Mouse (Mus musculus) ES-CJ7 (cell line): ENCODE measurements at regions not wholly inside any gene's neighbourhood (a gene's known extent, or its start where the extent isn't known, plus 50 kb on each side); places are given as distances from the start of the nearest gene placed in this dataset.

Experiments
- DNase-seq: peaks from one replicate; pipeline ENCODE4 v3.0.0; 2011; ENCODE audit warnings: low read depth, low spot score

DNA sequence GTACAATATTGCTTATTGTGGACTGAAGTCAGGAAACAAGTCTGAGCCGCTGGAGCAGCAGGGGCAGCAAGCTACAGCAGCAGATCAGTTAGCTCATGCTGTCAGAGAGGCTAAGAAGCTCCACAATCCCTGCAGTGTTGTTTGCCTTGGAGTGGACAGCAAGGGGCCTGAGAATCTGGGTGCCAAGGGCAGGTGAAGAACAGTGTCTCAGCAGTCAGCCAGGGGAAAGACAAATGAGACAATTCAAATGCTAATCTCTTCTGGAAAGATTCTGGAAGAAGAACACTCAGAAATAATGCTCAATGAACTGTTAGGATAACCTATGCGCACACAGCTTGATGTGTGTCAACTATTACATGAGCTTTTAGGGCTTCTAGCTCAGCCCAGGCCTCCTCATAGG lies 315.5 kb upstream of the Nrp1 start:
- DNase-seq = peak; percentile 95

DNA sequence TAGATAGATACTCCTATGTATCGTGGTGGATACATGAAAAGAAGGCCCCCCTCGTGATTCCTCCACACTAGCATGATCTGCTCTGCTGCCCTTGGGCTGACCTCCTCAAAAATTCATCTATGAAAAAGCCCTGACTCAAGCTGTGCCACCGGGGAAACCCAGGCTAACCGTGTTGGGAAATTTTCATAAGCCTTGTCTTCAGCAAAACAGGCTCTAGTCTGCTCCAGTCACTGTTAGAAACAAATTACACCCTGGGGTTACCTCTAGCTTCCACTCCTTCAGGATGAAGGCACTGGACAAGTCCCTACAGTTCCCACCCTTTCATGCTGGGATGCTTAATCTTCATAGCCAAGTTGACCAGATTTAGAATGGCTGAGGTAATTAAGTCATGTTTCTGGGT lies 315.0 kb upstream of the Nrp1 start:
- DNase-seq = no peak

DNA sequence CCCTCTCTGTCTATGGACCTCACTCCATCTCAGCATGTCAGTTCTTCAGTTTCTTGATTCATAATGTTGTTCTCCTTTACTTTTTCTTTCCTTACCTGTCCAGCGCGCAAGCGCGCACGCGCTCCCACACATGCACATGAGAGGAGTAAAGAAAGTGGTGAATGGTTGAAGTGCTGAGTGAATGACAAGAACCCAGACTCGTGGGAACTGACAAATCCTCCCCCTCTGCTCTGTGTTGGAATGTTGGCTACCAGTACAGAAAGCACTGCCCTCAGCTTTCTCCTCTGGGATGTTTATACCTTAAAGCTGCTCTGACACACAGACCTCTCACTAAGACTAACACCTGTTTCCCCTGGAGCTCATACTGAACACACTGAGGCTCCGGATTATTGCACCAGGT lies 302.2 kb upstream of the Nrp1 start:
- no peak for DNase-seq

DNA sequence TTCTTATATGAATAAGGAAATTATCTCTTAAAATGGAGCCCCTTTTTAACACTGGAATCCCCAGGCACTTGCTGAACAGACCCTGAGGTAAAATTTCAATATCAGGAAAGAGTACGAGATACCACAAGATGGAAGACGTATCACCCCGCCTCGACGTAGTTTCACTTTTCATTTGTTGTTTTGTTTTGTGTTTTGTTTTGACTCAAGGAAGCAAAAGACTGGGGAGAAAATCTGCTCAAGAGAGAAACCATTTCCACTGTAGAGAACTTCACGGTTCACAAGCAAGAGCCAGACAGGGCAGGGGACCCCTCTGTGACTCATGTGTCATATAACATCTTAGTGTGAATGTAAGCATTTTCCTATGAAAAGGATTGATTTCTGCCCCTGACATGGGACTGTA lies 300.6 kb upstream of the Nrp1 start:
- no peak for DNase-seq

DNA sequence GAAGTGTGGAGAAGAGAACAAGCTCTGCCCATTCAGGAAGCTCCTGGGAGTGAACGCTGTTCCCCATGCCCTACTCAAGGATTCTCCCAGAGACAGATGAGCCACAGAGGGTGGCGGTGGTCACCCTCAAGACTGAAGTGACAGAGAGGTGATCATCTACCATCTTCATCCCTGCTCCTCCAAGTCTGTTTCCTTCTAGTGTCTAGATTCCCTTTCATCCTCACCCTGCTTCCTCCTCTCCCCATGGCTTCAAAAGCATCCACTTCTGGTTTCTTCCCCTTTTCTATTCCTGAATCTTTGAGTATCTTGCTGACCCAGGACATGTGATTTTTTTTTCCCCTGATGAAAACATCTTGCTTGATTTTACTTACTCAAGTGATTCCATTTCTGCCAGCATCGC lies 298.6 kb upstream of the Nrp1 start:
- DNase-seq = no peak

DNA sequence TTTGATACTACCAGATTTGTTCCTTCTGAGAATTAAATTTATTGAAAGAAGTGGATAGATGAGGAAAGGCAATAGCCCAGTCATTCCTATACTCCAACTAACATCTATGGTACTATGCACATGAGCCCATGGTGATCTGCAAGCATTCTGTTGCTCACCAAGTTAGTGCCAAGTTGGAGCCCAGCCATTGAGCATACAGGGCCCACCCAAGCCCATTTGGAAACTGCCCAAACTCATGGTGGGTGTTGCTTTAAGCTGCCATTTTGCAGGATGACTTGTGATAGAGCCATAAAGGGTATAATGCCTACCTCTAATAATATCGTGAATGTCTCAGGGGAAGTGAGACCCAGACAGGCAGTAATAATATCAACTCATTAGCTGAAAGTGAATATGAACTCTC lies 294.2 kb upstream of the Nrp1 start:
- no peak for DNase-seq

DNA sequence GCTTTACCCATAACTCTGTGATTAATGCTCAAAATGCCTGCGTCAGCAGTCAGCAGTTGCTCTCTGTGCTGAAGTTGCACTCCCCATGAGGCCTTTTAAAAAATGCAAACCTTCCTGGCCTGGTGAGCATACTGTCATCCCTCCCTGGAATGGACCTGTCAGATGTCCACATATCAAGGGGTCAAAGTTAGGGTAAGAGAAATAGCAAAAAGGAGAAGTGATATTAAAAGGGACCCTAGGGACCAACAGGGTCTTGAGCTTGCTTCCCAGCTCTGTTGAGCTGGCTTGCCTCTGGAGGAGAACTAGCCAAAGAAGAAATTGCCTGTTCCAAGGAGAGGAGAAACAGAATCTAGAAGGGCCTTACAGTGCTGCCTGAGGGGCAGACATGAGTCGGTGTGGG lies 293.3 kb upstream of the Nrp1 start:
- no peak for DNase-seq

DNA sequence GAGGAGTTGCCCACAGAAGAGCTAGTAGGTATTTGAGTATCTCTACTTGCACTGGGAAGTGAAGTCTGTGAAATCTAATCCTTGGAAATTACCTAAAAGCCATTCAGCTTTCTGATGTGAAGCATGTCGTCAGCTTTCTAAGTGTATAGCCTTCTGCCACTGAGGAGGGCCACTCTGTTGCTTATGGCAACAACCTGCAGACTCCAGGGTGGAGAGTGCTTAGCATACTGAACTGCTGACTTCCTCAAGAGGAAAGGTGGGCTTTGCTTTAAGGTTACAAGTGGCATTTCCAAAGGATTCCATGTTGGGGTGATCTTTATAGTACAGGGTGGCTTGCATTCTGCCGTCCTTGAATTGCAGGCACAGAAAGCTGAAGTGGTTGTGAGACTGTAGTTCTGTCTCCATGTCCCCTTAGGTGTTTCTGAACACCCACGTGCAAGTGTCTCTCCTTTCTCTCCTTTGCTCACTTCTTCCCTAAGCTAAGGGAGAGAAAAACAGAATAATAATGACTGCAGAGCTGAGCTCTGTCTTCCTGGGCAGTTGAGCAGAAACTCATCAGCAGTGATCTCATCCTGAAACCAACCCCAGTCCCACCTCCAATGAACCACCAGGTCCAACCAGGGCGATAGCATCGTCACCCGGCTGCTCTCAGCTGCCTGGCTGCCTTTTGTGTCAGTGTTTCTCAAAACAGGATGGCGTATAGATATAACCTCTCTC lies 292.3 kb upstream of the Nrp1 start:
- no peak for DNase-seq

DNA sequence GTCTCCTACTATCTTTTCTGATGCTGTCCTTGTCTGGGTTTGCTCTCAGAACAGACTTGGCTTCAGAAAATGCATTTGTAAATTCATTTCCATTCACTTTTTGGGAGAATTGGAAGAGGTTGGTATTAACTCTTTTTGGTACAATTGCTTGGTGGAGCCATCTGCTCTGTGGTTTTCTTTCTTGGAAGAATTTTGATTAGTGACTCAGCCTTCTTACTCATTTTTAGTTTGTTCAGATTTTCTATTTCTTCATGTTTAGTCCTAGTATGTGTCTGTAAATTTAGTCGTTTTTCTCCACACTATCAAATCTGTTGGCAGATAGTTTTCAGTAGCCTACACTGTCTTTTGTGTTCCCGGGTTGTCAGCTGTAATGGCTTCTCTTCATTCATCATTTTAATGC lies 288.7 kb upstream of the Nrp1 start:
- no peak for DNase-seq

DNA sequence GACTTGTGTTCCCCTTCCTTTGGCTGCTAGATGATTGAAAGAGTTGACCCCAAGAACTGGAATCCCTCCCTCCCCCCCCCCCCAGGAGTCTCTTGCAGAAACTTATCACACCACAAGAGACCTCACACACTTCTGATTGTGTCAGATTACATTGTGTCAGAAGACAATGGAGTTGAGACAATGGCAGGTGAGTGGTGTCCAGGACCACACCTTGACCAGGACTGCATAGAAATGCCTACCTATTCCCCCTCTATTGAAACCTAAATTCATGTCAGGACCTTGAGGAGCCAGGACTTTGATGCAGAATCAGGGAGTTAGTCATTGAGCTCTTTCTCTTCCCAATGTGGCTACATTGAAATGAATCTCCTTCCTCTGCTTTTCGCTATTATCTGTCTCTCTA lies 282.8 kb upstream of the Nrp1 start:
- DNase-seq = peak; percentile 62

DNA sequence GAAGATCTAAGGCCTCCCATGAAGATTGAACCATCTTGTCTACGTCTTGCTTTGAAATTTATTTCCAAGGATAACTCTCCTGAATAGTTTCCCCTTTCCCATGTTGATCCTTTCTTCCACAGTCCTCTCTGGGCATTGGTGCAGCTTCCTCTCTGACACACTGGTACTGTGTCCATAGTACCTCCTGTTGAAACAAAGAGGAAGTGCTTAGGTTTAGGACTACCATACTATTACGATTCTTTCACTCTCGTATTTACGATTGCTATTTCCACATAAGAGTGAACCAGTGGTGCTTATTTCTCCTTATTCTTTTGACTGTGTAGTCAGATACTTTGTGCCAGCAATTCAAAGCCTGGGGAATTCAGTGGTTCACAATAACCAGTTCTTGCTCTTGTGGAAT lies 282.2 kb upstream of the Nrp1 start:
- DNase-seq = no peak

DNA sequence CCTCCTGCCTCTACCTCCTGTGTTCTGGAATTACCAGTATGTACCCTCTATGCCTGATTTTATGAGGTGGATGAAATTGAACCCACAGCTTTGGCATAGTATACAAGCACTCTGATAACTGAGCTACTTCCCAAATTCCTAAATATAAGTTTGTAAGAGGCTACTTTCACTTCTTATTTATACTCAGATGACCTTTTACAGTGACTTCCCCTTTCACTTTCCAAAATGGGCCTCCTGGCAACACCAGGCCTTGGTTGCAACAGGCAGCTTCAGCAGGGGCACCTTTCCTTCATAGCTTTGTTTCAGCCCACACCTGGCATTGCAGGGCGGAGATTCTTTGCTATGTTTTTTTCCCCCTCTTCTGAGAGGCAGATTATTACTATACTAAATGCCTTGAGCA lies 279.7 kb upstream of the Nrp1 start:
- DNase-seq = no peak

DNA sequence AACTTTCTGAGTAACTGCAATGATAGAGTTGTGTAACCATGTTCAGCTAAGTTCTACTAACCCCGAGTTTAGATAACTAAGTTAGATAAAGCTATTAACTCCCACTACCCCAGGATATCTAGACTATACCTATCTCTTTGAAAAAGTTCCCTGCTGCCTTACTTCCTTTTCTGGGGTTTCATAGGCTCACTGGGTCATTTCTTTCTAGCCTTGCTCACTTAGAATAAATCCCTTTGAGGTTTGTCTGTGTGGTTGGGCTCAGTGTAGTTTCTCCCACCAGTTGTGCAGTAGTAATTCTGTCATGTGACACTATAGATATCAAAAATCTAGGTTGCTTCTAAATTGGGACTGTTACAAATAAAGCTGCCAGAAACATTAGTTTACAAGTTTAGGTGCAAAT lies 272.6 kb upstream of the Nrp1 start:
- no peak for DNase-seq

DNA sequence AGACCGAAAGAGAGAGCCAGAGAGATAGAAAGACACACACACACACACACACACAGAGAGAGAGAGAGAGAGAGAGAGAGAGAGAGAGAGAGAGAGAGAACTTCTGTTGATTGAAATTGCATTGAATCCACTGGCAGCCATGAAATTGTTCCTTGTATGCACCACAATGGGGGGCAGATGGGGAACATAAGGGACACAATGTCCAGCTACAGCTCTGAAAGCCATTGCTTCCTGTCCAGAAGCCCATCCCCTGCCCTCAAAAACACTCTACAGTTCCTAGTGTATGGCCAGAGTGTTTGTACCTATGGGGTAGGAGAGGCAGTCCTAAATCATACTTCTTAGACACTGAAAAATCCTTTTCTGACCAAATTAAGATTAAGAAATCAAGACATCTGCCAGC lies 270.9 kb upstream of the Nrp1 start:
- no peak for DNase-seq

DNA sequence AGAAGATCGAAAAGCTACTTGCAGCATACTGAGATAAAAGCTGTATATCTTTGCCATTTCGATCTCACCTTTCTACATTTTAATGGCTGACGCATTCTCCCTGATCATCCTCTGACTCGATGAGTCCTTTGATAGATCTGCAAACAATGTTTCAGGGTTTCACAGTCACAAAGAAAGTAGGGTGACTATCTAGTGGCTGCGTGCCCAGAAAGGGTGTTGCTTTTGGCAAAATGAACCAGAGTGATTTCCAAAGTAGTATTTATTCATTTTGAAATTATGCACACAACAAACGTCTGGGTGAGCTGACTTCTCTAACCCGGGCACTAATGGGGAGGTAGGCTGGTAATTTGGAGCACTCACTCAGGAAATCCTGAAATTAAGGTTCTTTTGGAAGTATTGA lies 265.6 kb upstream of the Nrp1 start:
- DNase-seq = no peak

DNA sequence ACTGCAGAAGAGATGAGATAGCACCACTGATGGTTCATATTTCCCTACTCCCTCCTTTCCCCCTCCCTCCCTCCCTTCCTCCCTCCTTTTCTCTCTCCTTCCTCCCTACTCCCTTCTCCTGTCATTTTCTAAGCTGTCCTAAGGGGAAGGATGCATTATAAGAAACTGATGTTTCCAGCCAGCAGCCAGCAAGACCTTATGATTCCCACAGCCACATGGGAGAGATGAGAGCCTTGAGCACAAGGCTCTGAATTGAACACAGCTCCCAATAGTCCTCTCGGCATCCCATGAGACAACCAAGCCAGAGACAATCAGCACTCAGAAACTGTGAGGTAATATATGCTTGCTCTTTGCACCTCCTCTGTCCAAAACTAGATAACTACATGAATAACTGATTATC lies 263.0 kb upstream of the Nrp1 start:
- DNase-seq = no peak

DNA sequence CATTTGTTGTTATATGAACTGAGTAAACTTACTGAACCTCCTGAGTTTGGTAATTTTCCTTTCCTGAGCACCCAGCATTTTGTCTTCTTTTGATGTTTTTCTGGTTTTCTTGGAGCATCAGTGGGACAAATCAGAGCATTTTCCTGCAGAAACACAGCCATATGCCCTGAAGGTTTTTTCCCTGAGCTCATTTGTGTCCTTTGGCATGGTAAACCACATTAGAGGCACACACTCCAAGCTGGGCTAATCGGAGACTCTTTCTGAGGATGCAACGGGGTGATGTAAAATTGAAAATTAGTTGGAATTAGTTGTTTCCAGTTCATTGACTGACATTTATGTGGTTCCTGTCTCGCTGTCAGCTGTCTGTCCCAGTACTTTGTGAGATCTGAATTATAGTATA lies 260.8 kb upstream of the Nrp1 start:
- no peak for DNase-seq

DNA sequence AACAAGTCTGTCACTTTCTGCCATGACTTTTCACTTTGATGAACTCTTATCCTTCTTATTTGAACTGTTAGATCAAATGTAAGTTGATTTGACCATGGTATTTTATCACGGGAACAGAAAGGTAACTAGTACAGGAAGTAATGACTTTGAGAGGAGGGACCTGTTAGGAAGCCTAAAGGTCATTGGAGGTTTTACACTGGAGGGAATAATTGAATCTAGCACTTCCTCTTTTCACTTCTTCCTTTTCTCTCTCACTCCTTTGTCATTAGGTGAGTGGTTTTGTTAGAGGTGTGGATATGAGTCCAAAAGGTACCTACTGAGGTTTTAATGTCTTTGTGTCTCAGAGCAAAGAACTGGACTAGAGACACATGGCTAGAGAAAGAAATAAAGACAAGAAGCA lies 255.0 kb upstream of the Nrp1 start:
- no peak for DNase-seq

DNA sequence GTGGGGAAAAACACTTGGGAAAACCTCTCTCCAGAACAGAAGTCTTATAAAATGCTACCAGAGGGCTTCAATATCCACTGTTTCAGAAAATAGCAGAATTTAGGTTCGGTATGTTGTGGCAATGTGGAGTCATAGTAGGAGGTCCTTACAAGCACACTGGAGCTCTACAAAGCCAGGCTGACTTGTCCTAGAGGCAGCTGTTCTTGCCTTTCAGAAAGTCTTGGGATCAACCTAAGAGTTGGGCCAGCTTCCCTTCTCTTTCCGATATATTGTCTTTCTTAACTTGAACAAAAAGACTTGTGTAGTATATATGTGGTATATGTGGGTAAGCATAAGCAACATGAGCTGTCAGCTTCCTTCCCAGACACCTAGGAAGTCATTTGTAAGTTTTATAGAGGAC lies 251.8 kb upstream of the Nrp1 start:
- no peak for DNase-seq

DNA sequence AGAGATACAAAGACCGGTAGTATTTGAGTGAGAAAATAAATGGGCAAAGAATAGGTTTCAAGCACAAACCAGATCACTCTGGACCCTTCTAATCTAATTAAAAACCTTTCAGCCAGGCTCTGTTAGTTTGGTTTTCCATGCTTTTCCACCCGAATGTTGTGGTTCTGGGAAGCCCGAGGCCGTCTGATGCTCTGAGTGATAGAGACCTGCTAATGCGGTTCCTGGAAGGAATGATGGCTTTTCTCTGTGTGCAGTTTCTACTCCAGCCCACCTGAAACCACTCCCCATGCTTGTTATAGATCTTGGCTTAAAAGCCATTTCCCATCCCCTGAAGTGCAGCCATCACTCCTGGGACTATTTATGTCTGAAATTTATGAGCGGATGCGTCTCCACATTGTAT lies 251.4 kb upstream of the Nrp1 start:
- no peak for DNase-seq

DNA sequence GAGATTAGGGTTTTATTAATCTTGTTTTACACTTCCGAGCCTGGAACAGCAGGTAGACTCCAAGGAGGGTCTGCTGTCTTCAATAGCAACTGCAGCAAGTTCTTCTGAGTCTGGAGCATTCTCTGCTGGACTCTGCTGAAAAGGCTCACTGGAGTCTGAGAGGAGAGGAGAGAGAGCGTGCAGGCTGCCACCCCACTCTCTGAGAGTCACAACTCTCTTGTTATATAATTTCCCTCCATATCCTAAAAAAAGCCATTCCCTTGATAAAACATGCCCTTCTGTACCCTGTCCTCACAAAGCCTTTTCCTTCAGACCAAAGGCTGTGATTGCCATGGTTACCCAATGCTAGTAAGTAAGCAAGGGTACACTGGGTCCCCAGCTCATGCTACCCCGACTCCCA lies 249.4 kb upstream of the Nrp1 start:
- DNase-seq = no peak

DNA sequence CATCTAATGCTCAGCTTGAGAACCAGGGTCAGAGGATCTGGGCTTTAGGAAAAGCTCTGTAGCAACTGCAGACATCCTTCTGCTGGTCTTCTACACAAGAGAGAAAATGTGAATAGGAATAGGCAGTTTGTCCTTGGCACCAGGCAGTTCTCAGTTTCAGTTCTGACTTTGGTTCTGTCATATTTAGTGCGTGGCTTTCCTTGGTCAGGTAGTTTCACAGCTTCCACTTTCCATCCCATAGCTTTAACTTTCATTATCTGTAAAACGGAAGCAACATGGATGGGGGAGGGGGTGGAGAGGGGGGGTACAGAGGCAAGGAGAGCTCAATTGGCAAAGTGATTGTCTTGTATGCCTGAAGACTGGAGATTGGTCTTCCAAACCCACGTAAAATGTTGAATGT lies 247.3 kb upstream of the Nrp1 start:
- DNase-seq = no peak

DNA sequence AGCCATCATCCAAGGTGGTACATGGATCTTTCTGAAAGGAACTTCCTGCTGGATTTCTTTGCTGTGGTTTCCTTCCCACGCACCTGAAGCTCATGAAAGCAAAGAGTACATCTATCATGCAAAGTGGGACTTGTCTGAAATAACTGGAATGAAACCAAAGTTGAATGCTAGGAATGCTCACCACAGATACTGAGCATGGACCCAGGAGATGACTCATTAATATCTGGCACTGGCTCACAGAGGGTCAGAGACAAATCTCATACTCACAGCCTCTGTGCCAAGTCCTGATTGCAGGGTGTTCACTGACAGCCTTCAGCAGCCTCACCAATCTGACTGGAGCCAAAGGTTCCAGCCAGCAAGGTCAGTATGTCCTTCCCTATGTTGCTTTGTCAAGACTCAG lies 245.3 kb upstream of the Nrp1 start:
- no peak for DNase-seq

DNA sequence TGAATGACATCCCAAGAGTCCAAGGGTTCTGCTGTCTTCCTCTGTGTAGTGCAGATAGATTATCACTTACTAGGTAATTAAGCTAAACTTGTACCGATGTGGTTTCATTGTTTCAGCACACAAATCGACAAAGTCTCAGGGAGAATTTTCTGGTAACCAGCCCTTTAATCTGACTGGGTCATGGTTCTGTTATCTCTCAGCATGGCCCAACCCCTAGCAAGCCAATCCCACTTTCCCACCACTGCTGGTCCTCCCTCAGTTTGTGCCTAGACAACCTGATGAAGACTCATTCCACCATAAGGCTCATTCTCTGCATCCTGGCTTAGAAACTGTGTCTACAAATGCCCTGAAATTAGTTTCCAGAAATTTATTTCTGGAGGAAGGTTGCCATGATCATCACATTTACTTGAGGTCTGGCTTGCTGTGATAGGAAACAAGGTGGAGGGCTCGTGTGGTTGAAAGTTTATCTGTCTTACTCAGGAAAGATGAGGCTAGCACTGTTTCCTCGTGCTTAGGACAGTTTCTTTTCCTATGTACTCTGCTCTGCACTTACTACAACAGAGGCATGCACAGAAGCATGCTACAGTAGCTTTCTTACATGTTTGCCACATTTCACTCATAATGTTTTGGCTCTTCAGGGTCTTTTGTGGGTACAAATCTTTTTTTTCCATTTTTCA lies 217.0 kb upstream of the Nrp1 start:
- DNase-seq = no peak
